ENCODE assay signal across 11 mouse cellular contexts in genomic region chr15:101235342-101235698, GRCm38 (mm10). TPM values are rescaled to one million over a fixed set of nuclear protein-coding genes. Genes with fewer than 3 reads are reported as not detected.
A peak's percentile ranks its signal among the peaks of the same experiment; 100 is the strongest.
DNase-seq lines count a peak whose midpoint lies in the region; ATAC-seq and TF ChIP-seq lines count a peak whose summit lies in the region.
"Had no signal": no experiment of that assay in that cellular context is flagged by ENCODE, and none has a peak within 500 bp of the region (broad histone marks: within the 10 kb centered on the region; RNA-seq: fewer than 3 reads in every experiment).

No protein-coding gene starts in this region.

- H3K36me3 ChIP-seq in kidney, postnatal 0 days (ENCODE audit: insufficient read depth, low read length) = peaks cover 12% of the 10 kb centered on the region; the same call in 1 of the 2 replicates
- peaks cover 16% of the 10 kb centered on the region for H3K36me3 ChIP-seq in E14TG2a.4 (ENCODE audit: insufficient read depth, low read length)
- H3K36me3 ChIP-seq in small intestine, adult 2 months (ENCODE audit: control insufficient read depth, insufficient read depth, low read length) = no peaks in the 10 kb centered on the region
- H3K36me3 ChIP-seq: neural tube, embryonic 15.5 days had no signal

- TF ChIP-seq CTCF in kidney, postnatal 0 days (IDR thresholded peaks at IDR 0.05; ENCODE audit: low read depth) = no peak
- TF ChIP-seq CTCF in E14TG2a.4 (conservative IDR thresholded peaks at IDR 0.05; ENCODE audit: low read length) = no peak
- TF ChIP-seq CTCF in bone marrow, adult 2 months (IDR thresholded peaks at IDR 0.05; ENCODE audit: control insufficient read depth, insufficient read depth, low read length) = no peak
- no peak for TF ChIP-seq CTCF in small intestine, adult 2 months (IDR thresholded peaks at IDR 0.05; ENCODE audit: extremely low read depth, insufficient read length, insufficient replicate concordance, low read depth, low read length)

- H3K4me3 ChIP-seq in kidney, postnatal 0 days (replicated peaks; ENCODE audit: low read depth, low read length) = no peak overlapping the region
- H3K4me3 ChIP-seq in E14TG2a.4 (replicated peaks; ENCODE audit: low read length) = peak overlapping the region; percentile 3; the same call in 1 of the 2 replicates
- no peak overlapping the region for H3K4me3 ChIP-seq in bone marrow, adult 2 months (replicated peaks; ENCODE audit: control insufficient read depth, low read depth, low read length)
- H3K4me3 ChIP-seq in small intestine, adult 2 months (ENCODE audit: low read depth, low read length) = peak overlapping the region; percentile 13; the same call in 1 of the 2 replicates
- H3K4me3 ChIP-seq: heart, embryonic 12.5 days; neural tube, embryonic 15.5 days had no signal

- DNase-seq in kidney, postnatal 0 days (ENCODE audit: low spot score) = no peak
- no peak for DNase-seq in kidney, postnatal 4 days
- no peak for DNase-seq in cerebellum, adult 9-10 months
- no peak for DNase-seq in spleen, postnatal 10 days (ENCODE audit: low spot score in 2 of 2)
- no peak for DNase-seq in embryo, embryonic 11 days
- DNase-seq: adrenal gland, postnatal 36 days had no signal

- peaks cover 8% of the 10 kb centered on the region; the same call in 1 of the 2 replicates for H3K4me1 ChIP-seq in kidney, postnatal 0 days (replicated peaks; ENCODE audit: insufficient read depth, low read length)
- H3K4me1 ChIP-seq in E14TG2a.4 (replicated peaks; ENCODE audit: low read depth, low read length) = peaks cover 83% of the 10 kb centered on the region
- H3K4me1 ChIP-seq in bone marrow, adult 2 months (ENCODE audit: control insufficient read depth, insufficient read depth, low read length) = no peaks in the 10 kb centered on the region
- H3K4me1 ChIP-seq in small intestine, adult 2 months (ENCODE audit: control insufficient read depth, insufficient read depth, insufficient read length, low read length) = peaks cover 29% of the 10 kb centered on the region

- no peaks in the 10 kb centered on the region for H3K27me3 ChIP-seq in kidney, postnatal 0 days (ENCODE audit: insufficient read depth, low read length)
- H3K27me3 ChIP-seq in E14TG2a.4 (ENCODE audit: insufficient read depth, low read length) = 0 out of 2 replicates have a peak, but pooled peaks cover 4% of the 10 kb centered on the region
- H3K27me3 ChIP-seq in small intestine, adult 2 months (ENCODE audit: control insufficient read depth, insufficient read depth, low read length) = no peaks in the 10 kb centered on the region
- H3K27me3 ChIP-seq: neural tube, embryonic 15.5 days had no signal

- no peak for TF ChIP-seq POLR2A in bone marrow, adult 2 months (IDR thresholded peaks at IDR 0.05; ENCODE audit: borderline replicate concordance, control insufficient read depth, low read depth, low read length)
- no peak for TF ChIP-seq POLR2A in small intestine, adult 2 months (IDR thresholded peaks at IDR 0.05; ENCODE audit: low read depth, low read length)

- H3K4me2 ChIP-seq in kidney, postnatal 0 days (ENCODE audit: low read length) = no peak overlapping the region; the same call in 1 of the 2 replicates
- H3K4me2 ChIP-seq: heart, embryonic 12.5 days; neural tube, embryonic 15.5 days had no signal

- 32% methylated on average over 5 of the region's 5 CpGs for WGBS in kidney, postnatal 0 days
- 55% methylated on average over 5 of the region's 5 CpGs for WGBS in bone marrow, adult 2 months
- 12% methylated on average over 5 of the region's 5 CpGs for WGBS in small intestine, adult 2 months

- no peak for ATAC-seq in kidney, postnatal 0 days (replicated peaks; ENCODE audit: low FRiP score, low read depth)

- H3K9me3 ChIP-seq in kidney, postnatal 0 days (replicated peaks; ENCODE audit: low read length) = no peaks in the 10 kb centered on the region
- H3K9me3 ChIP-seq in E14TG2a.4 (ENCODE audit: low read length) = peaks cover 8% of the 10 kb centered on the region
- H3K9me3 ChIP-seq: heart, embryonic 12.5 days; neural tube, embryonic 15.5 days had no signal

- H3K27ac ChIP-seq in kidney, postnatal 0 days = peak overlapping the region; percentile 31; the same call in 1 of the 2 replicates
- peak overlapping the region; percentile 61 for H3K27ac ChIP-seq in bone marrow, adult 2 months (ENCODE audit: control insufficient read depth, insufficient read depth, low read depth, low read length, poor library complexity)
- peak overlapping the region; percentile 78 for H3K27ac ChIP-seq in small intestine, adult 2 months (ENCODE audit: insufficient read depth, low read depth, low read length)
- H3K27ac ChIP-seq: neural tube, embryonic 15.5 days had no signal

- H3K9ac ChIP-seq in kidney, postnatal 0 days (ENCODE audit: low read depth, low read length) = no peak overlapping the region
- H3K9ac ChIP-seq: heart, embryonic 12.5 days; neural tube, embryonic 15.5 days had no signal

RNA-seq across cellular contexts. Expression of gene Grasp, which starts 11.3 kb away (rescaled TPM):
- polyA plus RNA-seq in kidney, postnatal 0 days (2015; fragmentation: Nextera tagmentation; extraction: Ambion mirVana) = 3.7 and 4.0 TPM in 2 replicates
- polyA plus RNA-seq in bone marrow, adult 2 months (2011; ENCODE audit: insufficient read depth, insufficient read length, low replicate concordance, missing spikeins) = 2.5 and 2.6 TPM in 2 replicates
- polyA plus RNA-seq in small intestine, adult 2 months (2012; rRNA removed) = 7.3 and 8.5 TPM in 2 replicates

RNA-seq across cellular contexts. Expression of gene Nr4a1, which starts 18.7 kb away (rescaled TPM):
- polyA plus RNA-seq in kidney, postnatal 0 days (2015; fragmentation: Nextera tagmentation; extraction: Ambion mirVana) = 8.6 and 9.5 TPM in 2 replicates
- polyA plus RNA-seq in bone marrow, adult 2 months (2011; ENCODE audit: insufficient read depth, insufficient read length, low replicate concordance, missing spikeins) = 9.1 and 10.0 TPM in 2 replicates
- polyA plus RNA-seq in small intestine, adult 2 months (2012; rRNA removed) = 6.5 and 9.7 TPM in 2 replicates

RNA-seq across cellular contexts. Expression of gene Atg101, which starts 48.8 kb away (rescaled TPM):
- 77.1 and 79.5 TPM in 2 replicates for polyA plus RNA-seq in kidney, postnatal 0 days (2015; fragmentation: Nextera tagmentation; extraction: Ambion mirVana)
- polyA plus RNA-seq in bone marrow, adult 2 months (2011; ENCODE audit: insufficient read depth, insufficient read length, low replicate concordance, missing spikeins) = 27.4 and 42.0 TPM in 2 replicates
- 13.7 and 38.4 TPM in 2 replicates for polyA plus RNA-seq in small intestine, adult 2 months (2012; rRNA removed)

RNA-seq across cellular contexts. Expression of gene 6030408B16Rik, which starts 57.7 kb away (rescaled TPM):
- 23.3 and 24.5 TPM in 2 replicates for polyA plus RNA-seq in kidney, postnatal 0 days (2015; fragmentation: Nextera tagmentation; extraction: Ambion mirVana)
- 0.50 and 1.4 TPM in 2 replicates for polyA plus RNA-seq in bone marrow, adult 2 months (2011; ENCODE audit: insufficient read depth, insufficient read length, low replicate concordance, missing spikeins)
- polyA plus RNA-seq in small intestine, adult 2 months (2012; rRNA removed) = 0.14 and 0.24 TPM in 2 replicates

Comparison
In these comparisons a context has a peak if more than half of its experiments do, and no peak if none do; other contexts are left out.
1. H3K4me3 ChIP-seq: peak in E14TG2a.4 (single experiment) and small intestine, adult 2 months (single experiment); none in kidney, postnatal 0 days (single experiment) and bone marrow, adult 2 months (single experiment).
2. Peak in every context shown above with its lines, with median percentiles within 50 percentile points of each other: H3K27ac ChIP-seq.